Mouse (Mus musculus) heart, adult 2 months (tissue): ENCODE measurements around the gene Ctbp2.

ENCODE experiments used
- CTCF ChIP-seq: fragments of 200-600 bp; IDR thresholded peaks from 2 replicates; pipeline ENCODE4 v1.8.1; 2022; ENCODE audit warnings: antibody characterized with exemption, mild to moderate bottlenecking, moderate library complexity
- POLR2A ChIP-seq: fragments of 200-500 bp; IDR thresholded peaks from 2 replicates; pipeline ENCODE4 v1.6.1; 2011; ENCODE audit warnings: mild to moderate bottlenecking, low read depth, low read length, control low read depth; ENCODE audit not compliant: insufficient read depth

- TF ChIP-seq POLR2A (no peak), CTCF (peak; percentile 50)
Observed at GRCm38 (mm10) chr7:132994120-132994519, 130.0 kb downstream of the Ctbp2 start.
